Mouse (Mus musculus): ENCODE data around the gene Bms1. TPM values are rescaled to one million over a fixed set of nuclear protein-coding genes. Genes with fewer than 3 reads are reported as not detected.

Bms1 gene
- polyA plus RNA-seq, 1 experiment from 2014 or later, result 20.9 TPM

- Histone ChIP-seq H3K9me3 (no peaks in the 10 kb centered on the region), H3K9ac (no peak overlapping the region), H3K4me3 (no peak overlapping the region), H3K27ac (replicated peaks) (no peak overlapping the region), H3K4me1 (replicated peaks) (peaks cover 7% of the 10 kb centered on the region; the same call in 1 of the 2 replicates), H3K4me2 (no peak overlapping the region), H3K27me3 (no peaks in the 10 kb centered on the region), H3K36me3 (peaks cover 21% of the 10 kb centered on the region)
- 92% methylated on average over 4 of the region's 4 CpGs for WGBS
- ATAC-seq (ENCODE audit: low FRiP score, low read depth), result no peak
These were observed 38.0 kb downstream of the Bms1 start for GRCm38 (mm10) chr6:118381234-118381633.

DNA sequence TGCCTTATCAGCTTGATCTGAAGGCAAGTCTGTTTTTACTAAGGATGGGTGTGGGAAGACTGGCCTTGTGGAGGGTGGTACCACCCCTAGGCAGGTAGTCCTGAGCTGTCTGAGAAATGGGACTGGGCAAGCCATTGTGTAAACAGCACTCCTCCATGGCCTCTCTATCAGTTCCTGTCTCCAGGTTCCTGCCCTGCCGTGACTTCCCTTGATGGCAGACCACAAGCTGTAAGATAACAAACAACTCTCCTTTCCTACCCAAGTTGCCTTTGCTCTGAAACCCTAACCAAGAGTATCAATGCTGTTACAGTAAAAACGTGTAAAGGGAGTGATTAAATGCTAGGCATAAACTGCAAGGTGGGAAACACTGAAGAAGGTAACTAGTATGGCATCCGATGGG lies 38.6 kb downstream of the Bms1 start:
- Histone ChIP-seq H3K4me1 (replicated peaks) (peaks cover 7% of the 10 kb centered on the region; the same call in 1 of the 2 replicates), H3K4me3 (no peak overlapping the region), H3K27ac (replicated peaks) (no peak overlapping the region), H3K9me3 (no peaks in the 10 kb centered on the region), H3K36me3 (peaks cover 21% of the 10 kb centered on the region), H3K27me3 (no peaks in the 10 kb centered on the region), H3K4me2 (no peak overlapping the region), H3K9ac (no peak overlapping the region)
- WGBS, result 68% methylated on average over 3 of the region's 3 CpGs
- ATAC-seq (ENCODE audit: low FRiP score, low read depth), result no peak

GRCm38 (mm10) chr6:118379451-118380167 lies 39.7 kb downstream of the Bms1 start:
- Histone ChIP-seq H3K4me3 (0 out of 2 replicates have a peak overlapping the region, but pooled peaks have one; percentile 11), H3K27me3 (no peaks in the 10 kb centered on the region), H3K9me3 (no peaks in the 10 kb centered on the region), H3K4me2 (peak overlapping the region; percentile 46), H3K9ac (0 out of 2 replicates have a peak overlapping the region, but pooled peaks have one; percentile 17), H3K36me3 (peaks cover 21% of the 10 kb centered on the region), H3K27ac (replicated peaks) (no peak overlapping the region), H3K4me1 (replicated peaks) (peaks cover 7% of the 10 kb centered on the region; the same call in 1 of the 2 replicates)
- WGBS, result 30% methylated on average over 20 of the region's 20 CpGs
- peak; percentile 90 for ATAC-seq (ENCODE audit: low FRiP score, low read depth)

- Histone ChIP-seq H3K36me3 (peaks cover 5% of the 10 kb centered on the region; the same call in 1 of the 2 replicates), H3K27ac (replicated peaks) (no peak overlapping the region), H3K4me3 (no peak overlapping the region), H3K9me3 (no peaks in the 10 kb centered on the region), H3K9ac (no peak overlapping the region), H3K27me3 (no peaks in the 10 kb centered on the region), H3K4me1 (replicated peaks) (peaks cover 7% of the 10 kb centered on the region; the same call in 1 of the 2 replicates), H3K4me2 (no peak overlapping the region)
- WGBS, result 48% methylated on average over 10 of the region's 10 CpGs
- ATAC-seq (ENCODE audit: low FRiP score, low read depth), result no peak
These were observed 41.7 kb downstream of the Bms1 start for GRCm38 (mm10) chr6:118377611-118378010.

GRCm38 (mm10) chr6:118376023-118376422 lies 43.3 kb downstream of the Bms1 start:
- Histone ChIP-seq H3K27ac (replicated peaks) (no peak overlapping the region), H3K9ac (no peak overlapping the region), H3K36me3 (no peaks in the 10 kb centered on the region), H3K9me3 (no peaks in the 10 kb centered on the region), H3K4me1 (replicated peaks) (peaks cover 7% of the 10 kb centered on the region; the same call in 1 of the 2 replicates), H3K4me3 (no peak overlapping the region), H3K27me3 (no peaks in the 10 kb centered on the region), H3K4me2 (no peak overlapping the region)
- WGBS, result 63% methylated on average over 10 of the region's 10 CpGs
- ATAC-seq (ENCODE audit: low FRiP score, low read depth), result no peak

DNA sequence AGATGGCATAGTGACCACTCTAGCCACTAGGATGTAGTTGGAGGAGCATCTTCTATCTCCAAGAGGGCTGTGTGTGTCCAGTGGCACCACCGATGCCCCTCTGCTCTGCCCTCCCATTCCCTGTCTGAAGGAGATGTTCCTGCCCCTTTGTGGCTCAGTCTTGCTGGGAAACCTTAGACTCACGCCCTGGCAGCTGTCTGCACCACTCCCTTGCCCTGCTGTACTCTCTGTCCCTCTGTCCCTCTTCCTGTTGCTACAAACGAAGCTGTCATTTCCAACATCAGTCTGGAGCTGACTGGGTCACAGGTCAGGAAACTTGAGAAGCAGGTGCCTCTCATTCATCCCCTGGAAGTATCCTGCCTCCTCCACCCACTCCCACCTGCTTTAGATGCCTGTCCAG lies 43.8 kb downstream of the Bms1 start:
- Histone ChIP-seq H3K4me2 (no peak overlapping the region), H3K9me3 (no peaks in the 10 kb centered on the region), H3K4me3 (no peak overlapping the region), H3K9ac (no peak overlapping the region), H3K27ac (replicated peaks) (no peak overlapping the region), H3K4me1 (replicated peaks) (peaks cover 7% of the 10 kb centered on the region; the same call in 1 of the 2 replicates), H3K27me3 (no peaks in the 10 kb centered on the region), H3K36me3 (no peaks in the 10 kb centered on the region)
- 53% methylated on average over 3 of the region's 3 CpGs for WGBS
- ATAC-seq (ENCODE audit: low FRiP score, low read depth), result no peak

DNA sequence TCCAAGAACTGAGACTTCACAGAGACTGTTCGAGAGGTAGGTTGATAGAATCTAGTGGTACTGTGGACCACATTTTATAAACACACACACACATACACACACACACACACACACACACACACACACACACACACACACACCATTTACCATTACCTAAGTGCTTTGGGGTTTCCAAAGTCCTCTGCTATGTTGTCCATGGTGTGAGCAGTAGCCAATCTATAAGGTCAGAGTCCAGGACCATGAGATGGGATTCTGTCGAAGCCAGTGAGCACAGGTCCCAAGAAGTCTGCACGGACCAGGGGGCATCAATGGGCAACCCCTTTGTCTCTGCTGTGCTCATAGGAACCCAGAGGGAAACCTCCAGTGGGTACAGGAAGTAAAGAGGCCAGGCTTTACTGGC lies 44.2 kb downstream of the Bms1 start:
- WGBS, result 82% methylated on average over 3 of the region's 3 CpGs
- H3K4me3 ChIP-seq, result no peak overlapping the region
- H3K36me3 ChIP-seq, result no peaks in the 10 kb centered on the region
- H3K27ac ChIP-seq (replicated peaks), result no peak overlapping the region
- no peak for ATAC-seq (ENCODE audit: low FRiP score, low read depth)
- H3K4me1 ChIP-seq (replicated peaks), result peaks cover 7% of the 10 kb centered on the region; the same call in 1 of the 2 replicates
- H3K4me2 ChIP-seq, result no peak overlapping the region
- no peaks in the 10 kb centered on the region for H3K9me3 ChIP-seq
- no peaks in the 10 kb centered on the region for H3K27me3 ChIP-seq
- H3K9ac ChIP-seq, result no peak overlapping the region

GRCm38 (mm10) chr6:118373294-118373693 lies 46.0 kb downstream of the Bms1 start:
- 39% methylated on average over 5 of the region's 5 CpGs for WGBS
- H3K4me1 ChIP-seq (replicated peaks), result no peaks in the 10 kb centered on the region; the same call in 1 of the 2 replicates
- no peak overlapping the region for H3K9ac ChIP-seq
- H3K27me3 ChIP-seq, result no peaks in the 10 kb centered on the region
- no peak overlapping the region for H3K4me3 ChIP-seq
- H3K36me3 ChIP-seq, result no peaks in the 10 kb centered on the region
- no peak overlapping the region for H3K27ac ChIP-seq (replicated peaks)
- H3K4me2 ChIP-seq, result no peak overlapping the region
- no peak for ATAC-seq (ENCODE audit: low FRiP score, low read depth)
- no peaks in the 10 kb centered on the region for H3K9me3 ChIP-seq

DNA sequence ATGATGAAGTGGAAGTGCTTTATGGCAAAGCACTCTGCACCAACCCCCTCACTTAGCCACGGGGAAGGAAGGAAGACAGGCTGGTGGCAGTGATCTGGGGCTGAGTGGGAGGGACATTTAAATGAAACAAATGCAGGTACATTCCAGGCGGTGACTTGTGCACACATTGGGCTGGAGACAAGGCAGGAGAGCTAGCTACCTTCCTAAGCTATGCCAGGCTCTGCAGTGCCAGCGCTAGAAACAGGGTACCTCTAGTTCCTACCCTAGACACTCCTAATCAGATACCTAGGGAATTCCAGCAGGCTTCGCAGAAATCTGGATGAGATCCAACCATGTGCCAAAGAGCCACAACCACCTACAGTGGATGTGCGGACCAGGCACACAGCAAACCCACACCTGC lies 46.5 kb downstream of the Bms1 start:
- 72% methylated on average over 5 of the region's 5 CpGs for WGBS
- no peak overlapping the region for H3K9ac ChIP-seq

GRCm38 (mm10) chr6:118367502-118367901 lies 51.8 kb downstream of the Bms1 start:
- H3K9ac ChIP-seq, result no peak overlapping the region
- no peak overlapping the region for H3K4me2 ChIP-seq
- H3K27ac ChIP-seq (replicated peaks), result no peak overlapping the region
- no peak for ATAC-seq (ENCODE audit: low FRiP score, low read depth)
- no peaks in the 10 kb centered on the region for H3K27me3 ChIP-seq
- H3K9me3 ChIP-seq, result no peaks in the 10 kb centered on the region
- 85% methylated on average over 7 of the region's 7 CpGs for WGBS
- H3K4me1 ChIP-seq (replicated peaks), result no peaks in the 10 kb centered on the region
- H3K36me3 ChIP-seq, result no peaks in the 10 kb centered on the region
- H3K4me3 ChIP-seq, result no peak overlapping the region

More for the DNA sequence above, 46.5 kb downstream of the Bms1 start:
- Histone ChIP-seq H3K27me3 (no peaks in the 10 kb centered on the region), H3K9me3 (no peaks in the 10 kb centered on the region), H3K4me3 (no peak overlapping the region), H3K4me2 (no peak overlapping the region), H3K4me1 (replicated peaks) (no peaks in the 10 kb centered on the region; the same call in 1 of the 2 replicates), H3K27ac (replicated peaks) (no peak overlapping the region), H3K36me3 (no peaks in the 10 kb centered on the region)
- no peak for ATAC-seq (ENCODE audit: low FRiP score, low read depth)

DNA sequence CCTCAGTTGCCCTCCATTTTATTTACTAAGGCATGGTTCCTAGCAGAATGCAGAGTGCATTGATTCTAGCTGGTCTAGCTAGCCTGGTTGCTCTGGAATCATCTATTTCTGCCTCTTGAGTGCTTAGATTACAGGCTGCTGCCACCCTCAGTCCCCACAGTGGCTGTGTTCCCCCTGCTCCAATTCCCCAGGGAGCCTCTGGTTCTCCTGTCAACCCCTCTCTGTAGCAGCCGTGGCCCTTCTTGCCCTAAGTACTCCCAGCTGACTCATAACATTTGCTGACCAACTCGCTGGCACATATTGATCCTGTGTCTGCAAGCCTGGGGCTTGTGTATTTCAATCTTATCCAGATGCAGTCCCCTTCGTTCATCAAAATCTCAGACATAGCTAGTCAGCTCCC lies 53.1 kb downstream of the Bms1 start:
- no peak for ATAC-seq (ENCODE audit: low FRiP score, low read depth)
- no peaks in the 10 kb centered on the region for H3K36me3 ChIP-seq
- H3K9ac ChIP-seq, result no peak overlapping the region
- 74% methylated on average over 3 of the region's 3 CpGs for WGBS
- no peaks in the 10 kb centered on the region for H3K27me3 ChIP-seq
- H3K4me3 ChIP-seq, result no peak overlapping the region
- peaks cover 7% of the 10 kb centered on the region for H3K9me3 ChIP-seq
- no peaks in the 10 kb centered on the region for H3K4me1 ChIP-seq (replicated peaks)
- H3K27ac ChIP-seq (replicated peaks), result no peak overlapping the region
- H3K4me2 ChIP-seq, result no peak overlapping the region

- H3K9me3 ChIP-seq, result peaks cover 10% of the 10 kb centered on the region
These were observed 53.5 kb downstream of the Bms1 start for GRCm38 (mm10) chr6:118365781-118366180.

More at GRCm38 (mm10) chr6:118365781-118366180, 53.5 kb downstream of the Bms1 start:
- Histone ChIP-seq H3K27ac (replicated peaks) (no peak overlapping the region), H3K36me3 (no peaks in the 10 kb centered on the region), H3K27me3 (no peaks in the 10 kb centered on the region), H3K4me1 (replicated peaks) (no peaks in the 10 kb centered on the region), H3K4me2 (no peak overlapping the region), H3K9ac (no peak overlapping the region), H3K4me3 (no peak overlapping the region)
- ATAC-seq (ENCODE audit: low FRiP score, low read depth), result no peak
